Mouse (Mus musculus): Measurements from ENCODE around the gene Sema5b.
A peak's percentile ranks its signal among the peaks of the same experiment; 100 is the strongest.

The Sema5b gene

DNA sequence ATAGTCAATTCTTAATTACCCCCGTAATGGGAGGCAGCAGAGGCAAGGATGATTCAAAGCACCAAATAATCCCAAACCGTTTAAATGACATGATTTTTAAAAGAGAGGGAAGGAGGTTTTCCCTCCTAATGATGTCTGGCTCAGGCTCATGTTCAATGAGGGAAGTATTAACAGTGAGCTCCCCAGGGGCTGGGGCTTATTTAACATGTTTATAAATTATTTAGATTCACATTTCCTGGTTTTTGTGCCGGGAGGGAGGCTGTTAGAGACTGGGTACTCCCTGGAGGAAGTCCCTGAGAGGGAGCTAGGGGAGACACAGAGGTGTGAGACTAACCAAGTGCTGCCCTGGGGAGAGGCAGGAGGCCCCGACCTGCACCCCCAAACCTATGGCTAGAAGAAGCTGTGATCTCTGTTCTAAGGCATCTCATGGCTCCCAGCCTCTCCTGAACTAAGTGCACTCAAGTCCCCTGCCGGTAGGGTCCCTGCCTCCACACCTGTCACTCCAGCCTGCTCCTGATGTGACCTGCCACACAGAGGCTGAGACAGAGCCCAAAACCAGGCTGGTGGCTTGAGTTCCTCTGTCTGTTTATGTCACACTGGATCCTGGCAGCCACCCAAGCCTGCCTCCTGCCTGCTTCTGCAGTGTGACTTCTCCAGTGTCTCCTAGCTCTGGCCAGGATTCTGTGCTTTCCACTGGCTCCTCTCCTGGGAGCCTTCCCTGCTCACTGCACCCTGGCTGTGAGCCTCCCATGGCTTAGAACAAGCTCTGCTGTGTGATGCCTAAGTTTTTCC lies 51.5 kb downstream of the Sema5b start:
- DNase-seq (ENCODE audit: low read depth in 2 of 2, low spot score in 2 of 2): no peak

DNA sequence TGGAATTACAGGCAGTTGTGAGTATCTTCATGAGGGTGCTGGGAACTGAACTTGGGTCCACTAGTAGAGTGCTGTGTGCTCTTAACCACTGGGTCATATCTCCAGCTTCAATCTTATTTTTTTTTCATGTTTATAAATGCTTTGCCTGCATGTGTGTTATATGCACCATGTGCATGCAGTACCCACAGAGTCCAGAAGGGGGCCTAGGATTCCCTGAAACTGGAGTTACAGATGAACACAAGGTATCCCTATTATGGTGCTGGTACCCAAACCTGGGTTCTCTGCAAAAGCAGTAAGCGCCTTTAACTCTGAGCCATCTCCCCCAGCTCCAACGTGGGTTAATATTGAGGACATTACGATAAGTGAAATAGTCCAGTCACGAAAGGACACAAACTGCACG lies 52.5 kb downstream of the Sema5b start:
- no peak for DNase-seq (ENCODE audit: low read depth in 2 of 2, low spot score in 2 of 2)

DNA sequence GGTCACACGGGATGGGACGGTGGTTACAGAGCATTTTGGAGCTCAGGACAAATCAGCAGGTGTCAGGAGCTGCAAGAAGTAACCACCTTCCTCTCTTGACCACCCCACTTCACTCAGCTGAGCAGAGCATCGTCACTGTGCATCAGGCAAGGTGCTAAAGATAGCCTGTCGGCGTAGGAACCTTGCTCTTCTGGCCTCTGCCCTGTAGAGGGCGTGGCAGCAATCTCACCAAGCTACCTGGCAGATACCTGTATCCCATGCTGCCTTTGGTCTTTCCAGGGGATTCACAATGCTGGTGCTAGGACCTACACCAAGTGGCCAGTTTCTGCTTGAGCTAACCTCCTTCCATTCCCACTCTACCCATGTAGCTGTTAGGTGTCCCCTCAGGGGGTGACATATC lies 55.3 kb downstream of the Sema5b start:
- no peak for DNase-seq (ENCODE audit: low read depth in 2 of 2, low spot score in 2 of 2)

DNA sequence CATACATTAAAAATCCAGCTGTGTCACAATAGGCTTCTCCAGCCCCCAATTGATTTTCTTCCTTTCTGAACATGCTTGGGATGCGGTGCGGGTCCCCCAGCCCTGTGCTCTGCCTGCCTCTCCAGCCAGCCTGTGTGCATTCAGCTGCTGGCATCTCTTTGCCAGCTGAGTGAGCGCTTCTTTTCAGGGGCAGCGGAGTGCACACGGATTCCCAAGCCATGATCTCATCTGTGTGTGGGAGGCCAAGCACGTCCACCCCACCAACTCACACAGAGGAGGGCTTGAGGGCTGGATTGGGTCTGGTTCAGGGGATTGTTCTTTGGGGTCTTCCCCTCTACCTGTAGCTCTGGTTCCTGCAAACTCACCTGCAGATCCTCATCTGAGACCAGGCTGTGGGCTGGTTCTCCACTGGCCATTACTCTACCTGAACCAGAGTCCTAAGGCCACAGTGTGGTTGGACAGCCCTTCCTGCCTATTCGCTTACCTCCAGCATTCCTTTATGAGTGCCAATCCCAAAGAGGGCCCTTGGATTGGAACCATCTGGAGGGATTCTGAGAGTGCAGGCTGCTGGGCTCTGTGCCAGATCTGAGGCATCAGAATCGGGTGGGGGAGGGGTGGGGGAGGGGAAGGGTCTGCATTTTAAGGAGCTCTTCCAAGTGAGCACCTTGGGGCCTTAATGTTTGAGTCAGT lies 55.9 kb downstream of the Sema5b start:
- no peak for DNase-seq (ENCODE audit: low read depth in 2 of 2, low spot score in 2 of 2)

DNA sequence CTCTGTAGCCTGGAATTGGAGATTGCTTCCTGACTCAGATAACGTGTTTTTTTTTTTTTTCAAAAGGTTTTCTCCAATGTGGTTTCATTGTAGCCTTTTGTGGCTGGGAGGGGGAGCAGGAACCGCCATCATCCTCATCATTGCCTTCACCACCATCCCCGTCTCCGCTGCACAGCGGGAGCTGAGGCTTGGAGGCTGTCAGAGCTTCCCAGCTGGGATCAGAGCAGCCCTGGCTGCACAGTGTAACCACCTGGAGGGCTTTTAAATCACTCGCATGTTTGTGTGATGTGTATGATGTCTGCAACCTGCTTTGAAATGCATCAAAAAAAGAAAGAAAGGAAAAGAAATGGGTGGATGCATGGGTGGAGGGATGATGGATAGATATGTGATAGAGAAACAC lies 57.0 kb downstream of the Sema5b start:
- DNase-seq (ENCODE audit: low read depth in 2 of 2, low spot score in 2 of 2): no peak

DNA sequence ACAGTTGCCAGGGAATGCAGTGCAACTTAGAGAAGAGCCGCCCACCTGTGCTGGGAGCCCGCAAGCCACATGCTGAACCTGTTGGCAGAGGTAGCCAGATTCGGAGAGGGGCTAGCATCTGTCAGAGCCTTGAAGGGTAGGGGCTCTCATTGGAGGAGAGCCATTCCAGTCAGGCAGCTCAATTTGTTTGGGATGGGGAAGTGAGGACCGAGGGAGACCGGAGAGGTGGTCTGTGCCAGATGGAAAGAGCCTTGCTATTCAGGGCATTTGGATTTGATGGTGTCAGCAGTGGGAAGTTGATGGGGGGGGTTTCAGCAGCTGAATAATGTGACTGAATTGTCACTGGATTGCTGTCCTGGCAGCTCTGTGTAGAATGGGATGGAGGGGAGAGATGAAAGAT lies 57.9 kb downstream of the Sema5b start:
- DNase-seq (ENCODE audit: low read depth in 2 of 2, low spot score in 2 of 2): no peak

DNA sequence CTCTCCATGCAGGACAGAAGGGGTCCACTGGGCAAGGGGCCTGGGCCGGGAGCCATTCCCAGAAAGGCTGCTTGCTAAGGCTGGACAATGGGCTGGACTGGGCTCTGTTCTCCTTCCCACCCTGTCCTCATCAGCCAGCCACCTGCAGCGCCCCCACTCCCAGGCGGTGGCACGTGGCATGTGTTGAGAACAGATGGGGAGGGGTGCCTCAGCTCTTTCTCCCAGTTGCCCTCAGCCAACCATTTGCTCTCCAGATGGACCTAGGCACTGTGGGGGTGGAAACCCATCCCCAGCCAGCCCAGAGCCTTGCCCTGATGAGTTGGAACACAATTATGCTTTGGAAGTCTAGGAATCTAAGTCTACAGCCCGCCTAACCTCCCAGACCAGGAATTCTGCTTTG lies 59.3 kb downstream of the Sema5b start:
- DNase-seq (ENCODE audit: low read depth in 2 of 2, low spot score in 2 of 2): no peak

DNA sequence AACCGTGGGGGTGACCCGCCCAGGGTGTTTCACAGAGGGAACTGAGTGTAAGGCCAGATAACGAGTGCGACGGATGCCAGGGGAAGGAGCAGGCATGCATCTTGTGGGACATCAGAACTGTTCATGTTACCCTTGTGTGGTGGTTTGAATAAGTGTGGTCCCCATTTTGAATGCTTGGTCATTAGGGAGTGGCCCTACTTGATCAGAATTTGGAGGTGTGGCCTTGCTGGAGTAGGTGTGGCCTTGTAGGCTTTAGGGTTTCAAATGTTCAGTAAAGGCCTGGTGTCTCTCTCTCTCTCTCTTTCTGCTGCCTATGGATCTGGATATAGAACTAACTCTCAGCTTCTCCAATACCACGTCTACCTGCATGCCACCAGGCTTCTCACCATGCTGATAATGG lies 60.5 kb downstream of the Sema5b start:
- no peak for DNase-seq (ENCODE audit: low read depth in 2 of 2, low spot score in 2 of 2)

DNA sequence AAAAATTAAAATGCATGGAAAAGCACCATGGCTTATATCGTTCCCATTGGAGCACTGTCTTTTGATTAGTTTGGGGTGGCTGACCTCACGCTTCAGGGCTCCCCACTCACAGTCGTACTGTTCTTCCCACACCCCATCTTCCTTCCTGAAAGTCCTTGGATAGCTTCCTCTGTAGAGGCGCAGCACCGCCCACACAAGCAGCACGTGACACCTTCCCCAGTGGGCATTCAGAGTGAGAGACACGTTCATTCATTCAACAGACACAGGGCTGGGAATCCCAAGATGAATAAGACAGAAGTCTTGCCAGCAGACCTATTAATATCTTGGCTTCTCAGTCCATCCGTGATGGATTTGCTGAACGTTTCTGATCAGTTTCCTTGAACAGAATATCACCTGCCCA lies 61.6 kb downstream of the Sema5b start:
- no peak for DNase-seq (ENCODE audit: low read depth in 2 of 2, low spot score in 2 of 2)

DNA sequence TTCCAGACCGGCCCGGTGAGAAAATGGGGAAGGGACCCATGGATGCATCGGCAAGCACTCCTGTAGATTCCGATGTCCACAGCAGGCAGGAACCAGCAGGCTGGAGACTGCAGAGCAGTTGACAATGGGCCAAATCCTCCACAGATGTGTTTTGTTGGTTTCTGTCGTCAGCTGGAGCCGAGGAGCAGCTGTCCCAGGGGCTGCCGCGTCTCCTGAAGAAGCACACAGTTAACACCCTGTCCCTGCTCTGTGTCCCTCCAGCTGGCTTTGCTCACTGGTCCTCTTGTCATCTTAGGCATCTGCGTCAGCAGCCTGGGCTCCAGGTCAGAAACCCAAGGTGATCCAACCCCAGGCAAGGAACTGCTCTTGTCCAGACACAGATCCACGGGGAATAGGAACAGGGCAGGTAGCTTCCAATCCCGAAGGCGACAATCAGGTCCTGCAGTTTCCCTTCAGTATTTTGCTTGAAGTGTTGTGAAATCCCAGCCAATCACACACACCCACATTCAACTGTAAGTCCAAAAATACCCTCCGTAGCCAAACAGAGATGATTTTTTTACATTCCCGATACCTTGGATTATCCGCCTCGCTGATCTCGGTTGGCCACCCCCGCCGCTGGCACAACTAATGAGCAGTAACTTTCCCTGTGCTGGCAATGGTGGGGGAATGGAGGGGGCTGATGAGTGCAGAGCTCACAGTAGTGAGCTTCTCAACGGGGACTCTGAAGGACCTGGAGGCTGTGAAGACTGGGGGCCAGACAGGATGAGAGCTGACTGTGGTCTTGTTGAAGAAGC lies 63.0 kb downstream of the Sema5b start:
- DNase-seq (ENCODE audit: low read depth in 2 of 2, low spot score in 2 of 2): no peak

DNA sequence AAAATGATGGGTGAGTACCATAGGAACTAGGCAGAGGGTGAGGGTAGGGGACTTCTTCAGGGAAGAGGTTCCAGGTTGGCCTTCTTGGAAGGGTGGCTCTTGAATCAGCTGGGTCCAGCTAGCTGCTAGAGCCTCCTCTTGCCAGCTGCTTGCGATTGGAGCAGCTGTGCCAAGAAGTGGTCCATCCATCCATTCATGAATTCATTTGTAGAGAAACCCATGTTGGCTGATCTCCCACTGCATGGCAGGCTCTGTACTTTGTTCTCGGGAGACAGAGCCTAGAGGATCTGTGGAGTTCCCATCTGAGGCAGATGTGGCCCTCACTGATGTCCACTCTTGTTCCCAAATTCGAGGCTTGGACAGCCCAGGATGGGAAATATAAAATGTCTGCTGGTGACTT lies 66.3 kb downstream of the Sema5b start:
- DNase-seq (ENCODE audit: low read depth in 2 of 2, low spot score in 2 of 2): no peak

DNA sequence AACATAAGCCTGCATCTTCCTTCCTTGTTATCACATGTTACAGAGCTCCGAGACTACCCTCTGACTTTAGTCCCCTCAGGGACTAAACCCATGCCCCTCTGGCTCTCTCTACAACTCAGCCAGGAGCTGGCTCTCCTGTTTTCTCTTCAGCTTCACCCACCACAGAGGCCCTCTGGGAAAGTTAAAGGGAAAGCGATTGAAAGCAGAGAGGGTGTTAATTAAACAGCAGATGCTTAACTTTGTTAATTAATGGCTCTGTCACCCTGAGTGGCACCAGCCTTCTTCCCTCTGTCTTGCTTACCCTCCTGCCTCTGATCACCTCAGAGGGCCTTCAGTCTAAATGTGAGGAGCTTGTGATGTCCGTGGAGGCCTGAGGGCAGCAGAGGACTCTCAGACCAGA lies 67.3 kb downstream of the Sema5b start:
- DNase-seq (ENCODE audit: low read depth in 2 of 2, low spot score in 2 of 2): no peak

DNA sequence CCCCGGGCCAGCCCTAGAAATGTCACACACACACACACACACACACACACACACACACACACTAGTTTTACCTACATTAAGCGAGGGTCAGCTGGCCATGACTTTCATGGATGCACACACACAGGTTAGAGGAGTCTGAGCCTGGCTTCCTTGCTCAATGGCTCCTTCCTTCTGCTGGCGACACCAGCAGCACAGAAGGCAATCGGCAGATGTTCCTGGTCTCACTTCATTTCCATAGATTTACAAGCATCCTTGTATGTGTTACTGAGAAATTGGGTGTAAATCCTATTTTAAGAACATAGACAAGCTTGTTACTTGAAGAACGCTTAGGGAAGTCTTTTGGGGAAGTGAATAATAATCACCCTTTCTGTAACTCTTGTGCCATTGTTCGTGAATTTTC lies 68.6 kb downstream of the Sema5b start:
- no peak for DNase-seq (ENCODE audit: low read depth in 2 of 2, low spot score in 2 of 2)

DNA sequence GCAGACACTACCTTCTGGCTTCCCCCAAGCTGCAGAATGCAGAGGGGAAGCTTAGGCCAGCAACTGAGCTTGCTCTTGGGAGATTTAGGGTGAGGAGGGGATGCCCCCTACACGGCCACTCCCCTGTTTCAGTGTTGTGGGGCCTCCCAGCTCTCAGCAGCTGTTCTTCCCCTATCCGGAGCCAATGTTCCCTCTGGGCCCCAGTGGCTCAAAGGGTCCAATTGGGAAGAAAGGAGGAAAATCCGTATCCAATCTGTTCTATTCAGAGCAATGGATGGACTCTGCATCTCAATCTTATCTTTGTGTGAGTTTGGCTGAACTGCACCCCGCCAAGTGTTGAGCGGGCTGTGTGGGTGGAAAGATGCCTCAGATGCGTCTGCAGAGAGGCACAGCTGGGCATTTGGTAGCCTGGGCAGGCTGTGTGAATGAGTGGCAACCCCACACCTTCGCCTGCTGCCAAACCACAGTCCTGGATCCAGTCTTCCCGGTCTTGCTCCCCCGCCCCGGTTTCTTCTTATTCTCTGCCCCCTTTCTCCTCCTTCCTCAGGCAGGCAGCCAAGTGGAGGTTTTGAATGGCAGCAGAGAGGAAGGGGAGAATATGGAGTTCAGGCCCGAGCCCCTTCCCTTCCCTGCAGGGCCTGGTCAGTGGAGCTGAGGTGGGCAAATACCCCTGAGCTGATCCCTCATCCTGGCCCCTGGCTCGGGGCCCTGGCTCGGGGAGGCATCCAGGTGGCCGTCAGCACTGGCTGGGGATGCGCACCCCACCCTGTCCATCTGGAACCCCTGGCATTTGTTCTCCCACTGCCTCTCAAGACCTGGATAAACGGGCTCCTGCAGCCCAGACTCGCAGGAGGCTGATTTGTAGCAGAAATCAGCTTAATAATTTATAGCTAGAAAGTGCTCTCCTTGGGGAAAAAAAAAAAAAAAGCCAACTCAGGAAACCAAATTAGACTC lies 73.2 kb downstream of the Sema5b start:
- no peak for DNase-seq (ENCODE audit: low read depth in 2 of 2, low spot score in 2 of 2)

DNA sequence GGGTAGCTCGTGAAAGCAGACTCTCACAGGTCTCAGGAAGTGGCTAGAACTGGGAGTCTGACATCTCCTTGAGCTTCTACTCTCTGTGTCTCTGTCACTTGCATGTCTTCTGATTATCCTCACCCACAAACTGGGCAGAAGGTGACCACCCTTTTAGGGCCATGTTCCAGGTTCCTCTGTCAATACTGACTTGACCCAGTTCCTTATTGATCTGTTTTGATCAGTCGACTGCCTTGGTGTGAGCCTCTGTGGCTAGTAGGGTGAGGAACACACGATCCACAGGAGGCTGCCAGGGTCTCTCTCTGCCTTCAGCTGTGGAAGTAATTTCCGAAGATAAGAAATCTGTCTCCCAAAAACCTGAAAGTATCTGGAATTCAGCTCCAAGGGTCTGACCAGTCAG lies 76.8 kb downstream of the Sema5b start:
- DNase-seq (ENCODE audit: low read depth in 2 of 2, low spot score in 2 of 2): no peak

DNA sequence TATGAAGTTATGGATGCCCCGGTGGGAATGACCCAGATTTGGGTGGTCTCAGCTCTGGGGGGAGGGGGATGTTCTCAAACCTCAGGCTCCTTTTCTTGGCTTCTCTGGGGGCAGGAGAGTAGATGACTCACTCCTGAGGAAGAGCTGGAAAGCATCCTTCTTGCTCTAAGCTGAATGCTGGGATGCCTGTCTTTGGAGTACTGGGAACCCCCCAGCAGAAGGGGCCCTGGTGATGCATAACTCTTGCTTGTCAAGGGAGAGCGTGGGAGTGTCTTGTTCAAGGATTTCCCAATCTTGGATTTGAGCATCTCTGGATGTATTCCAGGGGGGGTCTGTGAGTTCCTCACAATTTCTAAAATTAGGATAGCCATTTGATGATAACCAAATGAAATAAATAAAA lies 82.1 kb downstream of the Sema5b start:
- DNase-seq (ENCODE audit: low read depth in 2 of 2, low spot score in 2 of 2): no peak

DNA sequence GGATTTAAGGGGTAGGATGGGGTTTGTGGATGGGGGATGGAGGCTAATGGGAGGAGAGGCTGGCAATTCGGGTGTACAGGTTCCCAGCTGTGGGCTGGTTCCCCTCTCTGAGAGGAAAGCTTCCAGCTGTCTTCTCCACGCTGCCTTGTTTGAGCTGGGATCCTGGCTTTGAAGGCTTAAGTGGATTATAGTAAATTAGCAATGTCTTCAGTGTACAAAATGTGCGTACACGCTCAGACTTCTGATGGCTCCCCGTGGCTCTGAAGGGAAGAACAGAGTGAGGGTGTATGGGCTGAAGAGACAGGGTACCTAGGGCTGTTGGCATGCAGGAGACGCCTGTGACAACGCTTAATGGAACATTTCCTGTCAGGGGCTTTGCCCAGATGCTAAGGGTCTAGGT lies 83.0 kb downstream of the Sema5b start:
- no peak for DNase-seq (ENCODE audit: low read depth in 2 of 2, low spot score in 2 of 2)

DNA sequence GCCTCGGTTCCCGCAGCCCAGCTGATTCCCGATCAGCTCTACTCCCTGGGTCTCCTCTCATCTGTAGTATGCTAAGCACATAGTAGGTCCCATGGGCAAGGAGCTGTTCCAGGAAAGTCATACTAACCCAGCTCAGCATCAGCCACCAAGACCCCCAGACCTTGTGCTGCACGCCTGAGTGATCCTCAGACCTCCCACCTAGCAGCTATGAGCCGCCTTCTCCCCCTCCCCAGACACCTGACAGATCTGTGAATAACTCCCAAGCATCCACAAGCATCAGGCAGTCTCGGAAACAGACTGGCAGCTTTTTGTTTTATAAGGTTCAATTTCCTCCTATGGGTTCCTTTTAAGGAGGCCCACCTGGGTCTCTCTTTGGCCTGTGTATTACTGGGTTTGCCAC lies 83.9 kb downstream of the Sema5b start:
- DNase-seq (ENCODE audit: low read depth in 2 of 2, low spot score in 2 of 2): no peak

DNA sequence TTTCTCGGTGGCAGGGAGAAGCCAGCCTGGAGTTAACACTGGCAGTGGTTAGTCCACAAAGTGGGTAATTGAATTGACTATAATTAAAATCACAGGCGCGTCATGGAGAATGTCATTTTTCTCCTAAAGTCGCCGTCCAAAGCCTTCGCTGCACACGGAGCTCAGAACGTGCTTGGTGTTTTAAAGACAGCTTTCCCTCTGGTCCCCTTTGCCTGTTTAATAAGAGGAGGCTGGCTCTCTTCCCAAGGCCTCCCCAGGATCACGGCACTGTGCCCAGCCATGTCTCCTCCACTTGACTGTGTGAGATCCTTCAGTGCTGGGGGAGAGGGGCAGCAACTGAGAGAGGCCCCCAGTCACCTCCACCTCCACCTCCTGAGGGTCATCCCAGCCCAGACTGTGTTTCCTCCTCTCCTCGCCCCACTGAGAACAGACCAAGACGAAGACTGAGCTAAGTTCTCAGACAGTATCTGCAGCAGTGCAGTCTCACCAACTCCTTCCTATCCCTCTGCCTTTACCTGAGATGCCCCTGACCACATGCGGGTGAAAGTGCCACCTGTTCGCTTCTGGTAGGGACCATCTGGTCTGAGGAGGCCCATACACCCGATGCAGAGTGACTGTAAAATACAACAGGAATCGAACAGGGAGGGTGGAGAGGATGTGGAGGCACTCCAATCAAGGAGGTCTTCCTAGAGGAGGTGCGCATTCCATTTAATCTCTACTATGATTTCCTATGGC lies 84.5 kb downstream of the Sema5b start:
- DNase-seq (ENCODE audit: low read depth in 2 of 2, low spot score in 2 of 2): no peak

DNA sequence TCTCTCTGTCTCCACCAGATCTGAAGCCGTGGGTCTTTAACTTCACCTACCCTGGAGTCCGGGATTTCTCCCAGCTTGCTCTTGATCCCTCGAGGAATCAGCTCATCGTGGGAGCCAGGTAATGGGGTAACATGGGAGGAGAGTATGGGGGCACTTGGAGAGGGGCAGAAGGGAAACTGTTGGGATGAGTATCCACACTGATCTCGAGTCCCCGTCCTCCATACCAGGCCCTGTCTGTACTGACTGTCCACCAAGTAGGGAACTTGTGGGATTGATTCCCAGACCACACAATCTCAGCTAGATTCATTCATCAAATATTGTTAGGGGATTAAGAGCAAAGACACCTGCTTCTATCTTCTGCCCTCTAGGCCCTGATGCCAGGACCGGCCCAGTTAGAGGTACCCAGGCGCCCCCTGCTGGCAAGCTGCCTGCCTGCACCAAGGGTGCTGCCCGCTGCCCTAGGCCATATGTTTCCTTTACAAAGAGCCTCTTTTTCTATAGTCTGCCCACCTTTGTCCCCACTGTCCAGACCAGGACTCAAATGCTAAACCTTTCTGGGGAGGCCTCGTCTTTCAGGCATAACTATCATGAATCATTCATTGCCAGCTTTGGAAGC lies 87.2 kb downstream of the Sema5b start:
- peak; percentile 32 to 45 for DNase-seq (ENCODE audit: low read depth in 2 of 2, low spot score in 2 of 2)

Data from CD8-positive naive resting alpha-beta T cell, adult 2 months (primary cell).